Mouse (Mus musculus) MN1 (cell line): Measurements from ENCODE around the gene Mlf1.

Experiments used
- DNase-seq: peaks from one replicate; pipeline ENCODE4 v3.0.0-alpha.2; 2016; ENCODE audit warnings: low spot score

Gene Mlf1

GRCm38 (mm10) chr3:67447143-67447542 is 73.2 kb downstream of the Mlf1 start:
- no peak for DNase-seq
